Mouse (Mus musculus): Measurements from ENCODE around the gene Phf14. TPM values are rescaled to one million over a fixed set of nuclear protein-coding genes. Genes with fewer than 3 reads are reported as not detected.

The Phf14 gene
- total RNA-seq, 2 experiments from 2014 or later, result 22.1 to 24.4 TPM

DNA sequence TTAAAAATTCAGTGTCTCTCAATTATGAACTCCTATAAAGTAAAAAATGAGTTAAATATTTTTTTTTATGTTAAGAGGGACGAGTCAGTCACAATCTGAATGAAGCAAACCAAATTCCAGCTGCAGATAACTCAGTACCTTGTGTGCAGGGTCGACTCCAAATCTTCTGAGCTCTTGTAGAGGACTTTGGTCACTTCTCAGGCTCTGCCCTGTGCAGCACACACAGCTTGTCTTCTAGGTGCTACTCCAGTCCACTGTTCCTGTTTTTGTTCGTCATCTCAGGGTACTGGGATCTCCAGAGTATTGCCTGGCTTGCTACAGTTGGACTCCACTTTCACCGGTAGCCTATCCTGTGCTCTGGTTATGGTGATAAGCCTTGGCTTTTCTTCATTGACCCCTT, 113.1 kb downstream of the Phf14 start:
- DNase-seq, result no peak

GRCm38 (mm10) chr6:12021480-12021879, 113.9 kb downstream of the Phf14 start:
- DNase-seq, result no peak

DNA sequence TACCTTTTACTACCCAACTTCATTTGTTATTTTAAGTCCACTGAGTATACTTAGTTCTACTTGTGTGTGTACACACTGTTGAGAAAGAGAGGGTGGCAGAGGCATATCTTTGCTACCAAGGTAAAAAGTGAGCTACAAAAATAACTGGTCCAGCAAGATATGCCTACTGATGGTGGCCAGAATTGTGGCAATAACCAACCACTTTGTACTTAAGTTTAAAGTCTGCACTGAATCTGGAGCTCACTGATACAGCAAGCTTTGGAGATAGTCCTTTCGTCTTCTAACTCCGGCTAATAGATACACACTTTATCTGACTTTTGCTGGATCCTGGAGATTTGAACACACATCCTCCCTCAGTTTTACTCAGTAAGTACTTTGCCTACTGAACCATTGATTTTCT, 115.8 kb downstream of the Phf14 start:
- no peak for DNase-seq

GRCm38 (mm10) chr6:12026804-12027537, 119.4 kb downstream of the Phf14 start:
- no peak for DNase-seq

DNA sequence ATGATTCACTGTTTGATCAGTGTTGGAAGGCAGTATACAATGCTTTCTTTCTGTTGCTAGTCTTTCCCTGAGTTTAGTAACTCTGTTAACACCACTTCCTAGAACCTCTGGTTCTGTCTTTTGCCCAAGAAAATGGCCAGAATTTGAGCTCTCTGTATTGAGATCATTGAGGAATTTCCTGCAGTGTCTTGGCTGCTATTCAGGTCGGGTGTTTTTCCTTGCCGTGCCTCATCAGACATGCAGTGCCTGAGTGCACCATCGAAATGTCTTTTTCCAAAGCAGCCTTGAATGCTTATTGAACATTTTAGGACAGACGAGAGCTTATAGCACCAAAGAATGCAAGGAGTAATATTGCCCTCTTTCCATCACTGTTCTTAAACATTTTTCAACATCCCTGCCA, 127.0 kb downstream of the Phf14 start:
- DNase-seq, result no peak

DNA sequence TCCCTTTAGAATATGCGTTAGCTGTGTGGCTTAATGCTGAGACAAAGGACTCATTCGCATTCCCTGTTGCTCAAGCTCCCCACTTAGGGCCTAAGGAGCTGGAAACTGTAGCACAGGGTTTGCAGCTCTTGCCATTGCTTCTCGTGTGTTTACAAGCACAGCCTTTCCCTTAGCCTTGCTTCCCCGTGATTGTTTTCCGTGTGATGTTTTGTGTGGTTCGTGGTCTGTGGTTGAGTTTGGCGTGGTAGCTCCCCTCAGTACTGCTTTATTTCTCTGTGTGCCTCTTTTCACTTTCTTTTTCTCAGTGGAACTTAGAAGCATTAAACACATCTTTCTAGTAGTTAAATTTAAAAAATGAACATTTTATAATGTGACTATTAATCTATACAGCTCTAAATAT, 130.7 kb downstream of the Phf14 start:
- no peak for DNase-seq

GRCm38 (mm10) chr6:12052884-12053283, 145.3 kb downstream of the Phf14 start:
- DNase-seq, result no peak

DNA sequence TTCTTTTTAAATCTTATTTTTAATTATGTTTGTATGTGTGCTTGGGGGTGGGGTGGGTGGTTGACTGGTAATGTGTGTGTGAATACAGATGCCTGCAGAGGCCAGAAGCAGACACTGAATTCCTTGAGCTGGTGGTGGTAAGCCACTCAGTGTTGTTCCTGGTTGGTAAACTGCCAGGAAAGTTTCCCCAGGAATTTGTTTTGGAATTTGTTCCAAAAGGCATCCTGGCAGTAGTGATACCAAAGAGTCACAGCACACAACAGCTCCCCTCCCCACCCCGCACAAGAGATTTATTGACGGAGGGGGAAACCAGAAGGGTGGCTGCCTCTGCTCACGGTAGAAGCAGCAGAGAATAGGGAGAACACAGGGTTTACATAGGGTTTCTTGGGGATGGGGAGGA, 146.5 kb downstream of the Phf14 start:
- DNase-seq, result no peak

DNA sequence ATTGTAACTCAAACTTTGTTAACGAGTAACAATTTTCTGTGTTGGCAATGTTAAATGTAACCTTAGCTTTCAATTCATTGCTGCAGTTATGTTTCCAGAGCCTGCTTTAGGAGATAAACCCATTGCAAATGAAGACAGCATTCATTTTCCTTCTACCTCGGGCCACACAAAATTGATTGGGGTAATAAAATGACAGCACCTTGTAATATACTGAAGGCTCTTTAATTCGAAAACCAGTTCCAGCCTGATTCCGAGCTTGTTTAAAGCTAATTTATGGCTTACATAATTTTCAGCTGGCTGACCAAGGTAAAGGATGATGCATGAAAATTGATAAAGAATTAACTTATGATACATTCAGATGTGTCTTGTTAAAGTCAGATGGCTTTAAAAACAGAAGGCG, 151.1 kb downstream of the Phf14 start:
- no peak for DNase-seq

- no peak for DNase-seq
Observed at GRCm38 (mm10) chr6:12059971-12060370, 152.4 kb downstream of the Phf14 start.

DNA sequence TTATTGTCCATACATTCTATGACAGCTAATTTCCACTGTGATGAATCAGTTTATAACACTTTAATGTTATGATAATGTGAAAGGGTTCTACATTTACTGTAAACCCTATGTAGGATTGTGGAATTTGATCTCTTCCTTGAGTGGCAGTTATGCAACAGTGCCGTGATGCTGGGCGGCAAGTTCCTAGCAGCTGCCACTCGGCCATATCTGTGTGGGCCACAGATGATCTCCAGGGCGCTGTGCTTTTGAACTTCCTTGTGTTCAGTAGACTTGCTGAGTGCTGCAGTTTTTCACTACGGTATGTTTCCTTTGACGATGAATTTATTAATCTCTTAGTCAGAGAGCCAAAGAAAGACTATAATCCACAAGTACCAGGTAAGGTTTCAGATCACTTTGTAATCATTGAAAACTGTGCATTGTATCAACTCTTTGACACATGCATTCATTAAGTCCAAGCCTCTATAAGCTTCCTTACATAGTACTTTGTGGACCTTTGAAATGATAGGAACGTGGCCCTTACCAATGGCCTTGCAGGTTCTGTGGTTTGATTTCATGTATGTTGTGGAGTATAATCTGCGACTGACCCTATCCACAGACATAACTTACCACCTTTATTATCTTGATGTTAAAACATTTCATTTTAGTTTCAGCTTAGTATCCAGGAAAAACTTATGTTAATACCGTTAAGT, 153.0 kb downstream of the Phf14 start:
- DNase-seq, result no peak

DNA sequence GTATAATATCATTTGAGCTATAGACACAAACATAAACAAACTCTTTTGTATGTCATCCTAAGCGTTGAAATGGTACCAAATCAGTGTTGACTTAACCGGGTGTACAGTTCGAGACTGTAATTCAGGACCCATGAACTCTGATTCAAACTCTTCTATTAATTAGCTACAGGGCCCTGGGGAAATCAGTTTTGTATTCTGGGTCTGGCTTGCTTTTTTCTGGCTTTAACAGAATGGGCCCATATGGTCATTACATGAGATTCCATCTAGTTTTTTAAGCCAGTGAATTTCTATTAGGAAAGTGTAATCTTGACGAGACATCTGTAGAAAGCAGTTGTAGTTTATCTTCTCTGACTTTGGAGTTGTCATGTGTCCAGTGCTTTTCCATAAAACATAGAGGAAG, 160.3 kb downstream of the Phf14 start:
- no peak for DNase-seq

- no peak for DNase-seq
Observed at GRCm38 (mm10) chr6:12069357-12069756, 161.7 kb downstream of the Phf14 start.

DNA sequence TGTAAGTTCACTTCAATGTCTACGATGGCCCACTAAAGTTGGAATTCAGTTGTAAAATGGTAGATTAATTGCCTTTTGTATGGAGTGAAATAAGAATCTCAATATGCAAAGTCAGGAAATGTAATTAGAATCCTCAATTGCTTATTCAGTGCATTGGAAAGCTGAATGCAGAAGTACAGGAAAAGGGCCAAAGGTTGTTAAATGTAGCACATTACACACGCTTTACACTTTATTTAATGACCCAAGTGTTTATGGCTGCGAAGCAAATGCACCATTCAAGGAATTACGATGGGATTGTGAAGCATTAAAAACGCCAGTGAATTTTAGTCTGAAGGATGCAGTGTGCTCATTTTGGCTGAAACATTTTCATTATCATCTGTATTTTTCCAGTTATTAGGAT, 167.0 kb downstream of the Phf14 start:
- no peak for DNase-seq

GRCm38 (mm10) chr6:12077338-12077737, 169.7 kb downstream of the Phf14 start:
- no peak for DNase-seq

GRCm38 (mm10) chr6:12077880-12078618, 170.4 kb downstream of the Phf14 start:
- DNase-seq, result no peak

DNA sequence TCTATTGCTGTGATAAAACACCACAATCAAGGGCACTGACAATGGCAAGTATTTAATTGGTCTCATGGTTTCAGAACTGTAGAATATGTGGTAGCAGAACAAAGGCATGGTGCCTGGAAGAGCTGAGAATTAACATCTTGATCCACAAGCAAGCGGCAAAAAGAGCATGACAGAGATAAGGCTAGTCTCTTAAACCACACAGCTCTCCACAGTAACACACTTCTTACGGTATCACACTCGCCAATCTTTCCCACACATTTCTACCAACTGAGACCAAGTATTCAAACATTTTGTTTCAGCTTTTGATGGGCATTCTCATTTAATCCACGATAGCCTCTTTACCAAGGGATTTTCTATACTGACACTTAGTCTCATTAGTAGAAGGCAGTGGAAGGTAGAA, 171.7 kb downstream of the Phf14 start:
- DNase-seq, result no peak

GRCm38 (mm10) chr6:12080423-12080822, 172.8 kb downstream of the Phf14 start:
- no peak for DNase-seq

GRCm38 (mm10) chr6:12081722-12082121, 174.1 kb downstream of the Phf14 start:
- no peak for DNase-seq

- DNase-seq, result no peak
Observed at GRCm38 (mm10) chr6:12082125-12082524, 174.5 kb downstream of the Phf14 start.

GRCm38 (mm10) chr6:12082531-12083216, 175.1 kb downstream of the Phf14 start:
- DNase-seq, result no peak

DNA sequence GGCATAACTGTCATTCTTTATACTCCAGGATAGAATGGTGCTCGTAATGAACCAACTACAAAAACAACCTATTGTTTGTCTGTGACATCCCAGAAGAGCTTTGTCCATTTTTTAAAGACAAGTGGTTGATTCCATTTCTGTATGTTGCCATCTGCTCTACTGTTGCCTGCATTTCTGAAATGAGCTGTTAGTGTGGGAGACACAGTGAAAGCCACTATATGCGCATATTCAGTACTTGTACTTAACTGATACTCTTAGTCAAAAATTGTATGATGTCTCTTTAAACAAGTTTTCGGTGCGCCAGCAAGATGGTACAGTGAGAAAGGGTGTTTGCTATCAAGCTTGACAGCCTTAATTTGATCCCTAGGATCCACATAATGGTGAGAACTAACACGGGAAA, 177.1 kb downstream of the Phf14 start:
- no peak for DNase-seq

All from gastrocnemius, postnatal 25 days (tissue).